Mouse (Mus musculus): ENCODE data around the gene Grm7. TPM values are rescaled to one million over a fixed set of nuclear protein-coding genes. Genes with fewer than 3 reads are reported as not detected.

Gene Grm7
- total RNA-seq, 2 experiments from 2014 or later, result not detected

- ATAC-seq (replicated peaks; ENCODE audit: low FRiP score, low TSS enrichment, poor library complexity, severe bottlenecking), result no peak
These were observed 633.1 kb downstream of the Grm7 start for GRCm38 (mm10) chr6:111278516-111278915.

GRCm38 (mm10) chr6:111293505-111294001, 648.2 kb downstream of the Grm7 start:
- ATAC-seq (replicated peaks; ENCODE audit: low FRiP score, low TSS enrichment, poor library complexity, severe bottlenecking), result no peak

- no peak for ATAC-seq (replicated peaks; ENCODE audit: low FRiP score, low TSS enrichment, poor library complexity, severe bottlenecking)
These were observed 658.7 kb downstream of the Grm7 start for GRCm38 (mm10) chr6:111303912-111304555.

GRCm38 (mm10) chr6:111361681-111362080, 716.3 kb downstream of the Grm7 start:
- no peak for ATAC-seq (replicated peaks; ENCODE audit: low FRiP score, low TSS enrichment, poor library complexity, severe bottlenecking)

- no peak for ATAC-seq (replicated peaks; ENCODE audit: low FRiP score, low TSS enrichment, poor library complexity, severe bottlenecking)
These were observed 722.7 kb downstream of the Grm7 start for GRCm38 (mm10) chr6:111368111-111368510.

DNA sequence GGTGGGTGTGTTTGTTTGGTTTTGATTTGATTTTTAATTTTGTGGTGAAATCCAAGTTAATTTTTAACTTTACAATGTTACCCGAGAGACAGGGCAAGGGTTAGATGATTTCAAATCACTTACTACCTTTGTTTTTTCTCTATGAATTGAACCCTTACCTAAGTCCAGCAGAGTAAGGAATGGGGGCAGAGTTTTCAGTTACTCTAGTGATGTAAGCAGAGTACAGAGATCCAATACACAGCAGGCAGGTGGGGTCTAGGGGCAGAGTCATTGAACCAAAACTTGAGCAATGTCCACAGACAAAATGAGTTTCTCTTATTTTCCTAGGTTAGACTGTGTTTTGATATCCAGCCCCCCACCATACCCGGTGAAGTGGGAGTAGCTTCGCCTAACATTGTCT, 723.2 kb downstream of the Grm7 start:
- ATAC-seq (replicated peaks; ENCODE audit: low FRiP score, low TSS enrichment, poor library complexity, severe bottlenecking), result no peak

- no peak for ATAC-seq (replicated peaks; ENCODE audit: low FRiP score, low TSS enrichment, poor library complexity, severe bottlenecking)
These were observed 723.6 kb downstream of the Grm7 start for GRCm38 (mm10) chr6:111369013-111369412.

DNA sequence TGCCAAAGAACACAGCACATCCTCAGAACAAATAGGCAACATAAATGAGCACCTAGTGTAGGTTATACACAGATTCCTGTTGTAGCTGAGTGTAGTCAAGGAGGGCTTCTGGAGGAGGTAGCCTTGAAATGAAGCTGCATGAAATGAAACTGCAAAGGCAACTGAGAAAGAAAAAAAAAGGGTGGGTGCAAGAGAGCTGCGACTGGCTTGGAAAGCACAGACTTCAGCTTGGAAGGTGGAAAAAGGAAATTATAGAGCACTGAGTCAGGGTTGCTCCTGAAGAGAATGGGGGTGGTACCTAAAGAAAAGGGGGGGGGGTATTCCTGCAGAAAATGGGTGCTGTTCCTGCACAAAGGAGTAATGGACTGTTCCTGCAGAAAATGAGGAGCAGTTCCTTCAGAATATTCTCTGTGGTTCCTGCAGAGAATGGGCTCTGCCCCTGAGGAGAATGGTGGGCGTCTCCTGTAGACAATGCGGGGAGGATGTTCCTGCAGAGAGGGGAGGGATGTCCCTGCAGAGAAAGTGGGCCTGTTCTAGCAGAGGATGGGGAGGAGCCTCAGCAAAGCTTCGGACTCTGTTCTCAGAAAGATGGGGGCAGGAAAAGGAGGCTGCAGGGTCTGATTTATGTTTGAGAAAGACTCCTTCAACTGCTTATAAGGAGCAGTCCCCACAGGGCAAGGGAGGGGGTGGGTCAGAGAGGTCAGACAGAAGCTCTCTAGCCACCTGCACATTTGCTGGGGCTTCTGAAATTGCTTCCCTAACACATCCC, 726.4 kb downstream of the Grm7 start:
- no peak for ATAC-seq (replicated peaks; ENCODE audit: low FRiP score, low TSS enrichment, poor library complexity, severe bottlenecking)

DNA sequence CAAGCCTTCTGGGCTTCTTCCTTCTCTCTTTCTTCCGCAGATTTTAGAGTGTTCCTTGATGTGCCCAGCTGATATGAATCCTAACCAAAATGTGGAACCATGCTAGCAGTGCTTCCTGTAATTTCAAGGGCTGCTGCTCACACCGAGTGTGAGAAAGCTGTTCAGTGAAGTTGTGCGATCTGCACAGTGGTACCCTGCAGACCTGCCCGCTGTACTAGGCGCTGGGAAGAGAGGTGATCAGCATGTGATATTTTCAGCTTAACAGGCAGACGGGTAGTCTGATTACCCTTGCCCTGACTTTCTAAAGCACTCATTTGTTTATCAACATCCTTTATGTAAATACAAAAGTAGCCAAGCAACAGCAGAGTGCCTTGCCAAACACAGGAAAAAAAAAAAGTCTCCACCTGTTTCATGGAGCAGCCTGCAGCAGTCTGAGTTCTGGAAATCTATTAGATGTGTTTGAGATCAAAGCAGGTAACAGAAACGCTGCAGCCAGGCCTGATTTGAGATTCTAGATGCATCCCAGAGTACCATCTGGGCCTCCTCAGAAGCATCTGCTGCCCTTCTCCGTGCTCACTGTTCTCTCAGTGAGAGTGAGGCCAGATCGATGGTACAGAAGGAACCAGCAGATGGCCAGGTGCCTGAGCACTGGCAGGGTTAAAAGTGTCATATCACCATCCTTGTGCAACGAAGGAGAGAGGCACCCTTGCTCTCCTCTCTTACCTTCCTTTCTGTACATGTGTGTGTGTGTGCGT, 727.4 kb downstream of the Grm7 start:
- ATAC-seq (replicated peaks; ENCODE audit: low FRiP score, low TSS enrichment, poor library complexity, severe bottlenecking), result no peak

GRCm38 (mm10) chr6:111380710-111381109, 735.3 kb downstream of the Grm7 start:
- no peak for ATAC-seq (replicated peaks; ENCODE audit: low FRiP score, low TSS enrichment, poor library complexity, severe bottlenecking)

DNA sequence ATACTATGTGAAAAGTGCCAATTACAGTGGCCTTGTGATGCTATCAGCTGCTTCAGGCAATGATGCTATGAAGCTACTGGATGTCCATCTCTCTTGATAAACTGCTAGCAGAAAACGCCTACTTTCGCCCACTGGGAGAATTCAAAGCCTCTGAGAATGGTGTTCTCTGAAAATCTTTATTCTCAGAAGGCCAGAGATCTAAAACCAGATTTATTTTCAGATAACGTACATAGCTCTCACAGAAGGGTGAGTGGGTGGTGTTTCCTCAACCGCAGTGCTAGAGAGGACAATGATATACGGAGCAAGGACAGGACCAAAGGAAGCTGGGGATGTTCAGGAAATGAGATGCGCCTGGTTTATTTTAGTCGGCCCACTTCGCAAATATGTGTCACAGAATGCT, 763.4 kb downstream of the Grm7 start:
- ATAC-seq (replicated peaks; ENCODE audit: low FRiP score, low TSS enrichment, poor library complexity, severe bottlenecking), result no peak

- no peak for ATAC-seq (replicated peaks; ENCODE audit: low FRiP score, low TSS enrichment, poor library complexity, severe bottlenecking)
These were observed 779.4 kb downstream of the Grm7 start for GRCm38 (mm10) chr6:111424737-111425136.

DNA sequence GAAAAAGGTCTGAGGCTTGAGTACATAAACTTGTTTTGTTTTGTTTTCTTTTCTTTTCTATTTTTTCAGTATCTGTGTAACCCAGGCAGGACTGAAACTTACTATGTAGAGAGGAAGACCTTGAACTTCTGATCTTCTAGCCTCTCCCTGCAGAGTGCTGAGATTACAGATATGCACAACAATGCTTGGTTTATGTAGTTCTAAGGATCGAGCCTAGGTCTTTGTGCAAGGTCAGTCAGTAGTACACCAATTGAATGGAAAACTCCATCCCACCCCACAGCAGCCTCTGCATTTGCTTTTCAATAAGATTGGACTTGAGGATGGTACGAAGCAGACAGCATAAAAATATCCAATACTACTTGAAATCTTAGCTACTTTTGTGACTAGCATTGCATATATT, 800.8 kb downstream of the Grm7 start:
- no peak for ATAC-seq (replicated peaks; ENCODE audit: low FRiP score, low TSS enrichment, poor library complexity, severe bottlenecking)

- ATAC-seq (replicated peaks; ENCODE audit: low FRiP score, low TSS enrichment, poor library complexity, severe bottlenecking), result no peak
These were observed 802.5 kb downstream of the Grm7 start for GRCm38 (mm10) chr6:111447851-111448250.

- no peak for ATAC-seq (replicated peaks; ENCODE audit: low FRiP score, low TSS enrichment, poor library complexity, severe bottlenecking)
These were observed 803.8 kb downstream of the Grm7 start for GRCm38 (mm10) chr6:111449054-111449783.

- ATAC-seq (replicated peaks; ENCODE audit: low FRiP score, low TSS enrichment, poor library complexity, severe bottlenecking), result no peak
These were observed 836.5 kb downstream of the Grm7 start for GRCm38 (mm10) chr6:111481866-111482265.

DNA sequence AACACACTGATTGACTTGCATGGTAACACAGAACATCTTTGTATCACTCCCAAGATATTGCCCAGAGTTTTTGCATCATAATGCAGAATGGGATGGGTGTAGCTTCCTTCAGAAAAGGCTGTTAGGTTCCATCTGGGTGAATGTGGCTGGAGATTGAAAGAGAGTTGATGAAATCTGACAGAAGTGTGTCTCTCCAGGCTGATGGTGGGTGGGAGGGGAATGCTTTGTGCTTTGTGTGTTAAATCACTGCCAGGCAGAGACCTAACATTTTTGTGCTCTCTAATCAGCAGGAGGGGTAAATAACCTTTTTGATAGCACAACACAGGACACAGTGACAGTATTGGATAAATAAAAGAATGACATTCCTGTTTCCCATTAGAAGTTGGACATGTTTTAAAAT, 840.7 kb downstream of the Grm7 start:
- ATAC-seq (replicated peaks; ENCODE audit: low FRiP score, low TSS enrichment, poor library complexity, severe bottlenecking), result no peak

DNA sequence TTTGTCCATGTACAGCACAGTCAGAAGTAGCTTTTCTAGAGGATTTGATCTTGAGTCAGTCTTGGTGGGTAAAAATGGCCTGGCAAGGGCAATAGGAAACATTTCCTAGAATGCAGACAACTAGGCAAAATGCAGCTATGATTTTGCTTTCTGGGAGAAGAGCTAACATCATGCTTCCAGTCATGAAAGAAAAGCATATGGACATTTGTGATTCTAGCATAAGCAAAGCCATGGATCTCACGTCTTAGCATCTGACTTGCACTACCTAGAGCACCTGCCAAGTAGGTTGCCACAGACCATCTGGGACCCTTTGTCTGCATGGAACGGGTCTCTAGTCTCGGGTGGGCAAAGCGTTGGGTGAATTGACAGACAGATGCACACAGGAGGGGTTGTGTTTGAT, 842.2 kb downstream of the Grm7 start:
- no peak for ATAC-seq (replicated peaks; ENCODE audit: low FRiP score, low TSS enrichment, poor library complexity, severe bottlenecking)

DNA sequence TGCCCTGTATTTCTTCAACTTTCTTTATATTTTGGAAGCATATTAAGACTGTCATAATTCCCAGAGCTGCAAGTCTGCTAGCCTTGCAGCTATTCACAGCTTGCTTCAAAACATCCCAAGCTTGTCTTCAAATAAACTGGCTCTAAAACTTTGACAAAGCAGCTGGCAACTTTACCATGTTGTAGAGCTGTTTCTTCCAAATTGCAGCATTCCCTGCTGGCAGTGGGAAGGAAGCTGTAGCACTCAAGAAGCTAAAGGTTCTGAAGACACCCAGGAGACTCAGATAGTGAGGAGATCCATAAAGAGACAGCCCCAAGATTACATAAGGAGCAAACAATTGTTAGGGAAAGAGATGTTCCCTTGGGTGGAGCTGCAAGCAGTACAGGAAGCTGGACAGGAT, 846.8 kb downstream of the Grm7 start:
- ATAC-seq (replicated peaks; ENCODE audit: low FRiP score, low TSS enrichment, poor library complexity, severe bottlenecking), result no peak

GRCm38 (mm10) chr6:111499542-111499941, 854.2 kb downstream of the Grm7 start:
- ATAC-seq (replicated peaks; ENCODE audit: low FRiP score, low TSS enrichment, poor library complexity, severe bottlenecking), result no peak
